Mouse (Mus musculus): ENCODE results near the gene Clns1a.

The Clns1a gene

DNA sequence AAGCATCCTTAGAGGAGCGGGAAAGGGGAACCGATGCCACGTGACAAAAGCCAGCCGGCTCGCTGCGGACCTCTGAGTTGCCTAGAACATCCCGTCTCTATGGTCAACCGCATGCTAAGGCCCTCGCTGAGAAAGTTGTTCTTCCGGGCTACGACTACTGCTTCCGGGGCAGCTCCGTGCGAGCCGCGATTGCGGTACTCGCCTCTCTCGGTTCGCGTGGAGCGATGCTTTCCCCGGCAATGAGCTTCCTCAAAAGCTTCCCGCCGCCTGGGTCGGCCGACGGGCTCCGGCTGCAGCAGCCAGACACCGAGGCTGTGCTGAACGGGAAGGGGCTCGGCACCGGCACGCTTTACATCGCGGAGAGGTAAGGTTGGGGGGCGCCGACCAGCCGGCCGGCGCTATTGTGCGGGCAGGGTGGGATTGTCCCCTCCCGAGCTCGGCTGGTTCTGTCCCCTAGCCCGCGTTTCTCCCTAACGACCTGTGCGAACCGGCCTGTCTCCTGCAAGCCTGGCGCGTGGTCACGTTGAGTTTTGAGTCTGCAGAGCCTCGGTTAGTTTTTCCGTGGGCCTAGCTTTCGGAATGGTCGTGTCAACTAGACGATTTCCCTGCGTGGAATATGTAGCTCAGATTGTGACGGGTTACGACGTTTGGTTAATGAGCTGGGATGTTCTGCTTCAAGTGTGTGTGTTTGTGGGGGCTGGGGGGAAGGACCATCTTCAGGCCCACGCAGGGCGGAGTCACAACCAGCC lies at the start of gene Clns1a:
Gene Clns1a, plus strand, starts transcription at position 129 of the 749 bp plus-strand sequence.
- peak; percentile 89 for DNase-seq

DNA sequence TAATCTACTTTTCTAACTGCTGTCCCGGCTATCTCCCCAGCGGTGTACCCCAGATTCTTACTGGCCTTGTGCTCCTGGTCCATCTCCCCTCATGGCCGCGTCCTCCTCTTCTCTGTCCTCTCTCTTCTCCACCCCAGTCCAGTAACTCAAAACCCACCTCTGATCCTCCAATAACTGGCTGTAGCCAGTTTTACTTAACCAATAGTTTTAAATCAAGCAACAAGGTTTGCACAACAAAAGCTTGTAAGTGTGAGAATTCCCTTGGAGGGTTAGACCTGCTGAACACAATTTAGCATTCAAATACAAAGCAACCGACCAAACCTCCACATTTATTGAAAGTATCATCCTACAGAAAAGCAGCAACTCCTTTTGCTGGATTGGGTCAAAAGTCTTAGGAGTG lies 48.8 kb upstream of the Clns1a start:
- no peak for DNase-seq

DNA sequence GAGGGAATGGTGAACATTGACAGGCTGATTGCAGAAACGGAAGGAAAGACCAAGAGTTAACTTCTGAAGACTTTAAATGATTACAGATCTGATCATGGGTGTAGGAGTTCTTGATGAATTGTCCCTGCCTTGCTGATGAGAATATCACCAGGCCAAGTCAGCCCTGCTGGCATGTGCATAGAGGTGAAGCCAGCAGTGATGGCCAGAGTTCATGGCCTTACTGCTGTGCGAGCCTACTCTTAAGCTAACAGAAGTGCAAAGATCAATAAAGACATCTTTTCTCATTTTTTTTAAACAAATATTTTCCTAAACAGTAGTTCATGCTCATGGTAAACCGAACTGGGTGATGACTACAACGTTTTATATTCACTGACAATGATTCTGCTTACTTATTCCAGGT lies 45.7 kb upstream of the Clns1a start:
- DNase-seq: no peak

DNA sequence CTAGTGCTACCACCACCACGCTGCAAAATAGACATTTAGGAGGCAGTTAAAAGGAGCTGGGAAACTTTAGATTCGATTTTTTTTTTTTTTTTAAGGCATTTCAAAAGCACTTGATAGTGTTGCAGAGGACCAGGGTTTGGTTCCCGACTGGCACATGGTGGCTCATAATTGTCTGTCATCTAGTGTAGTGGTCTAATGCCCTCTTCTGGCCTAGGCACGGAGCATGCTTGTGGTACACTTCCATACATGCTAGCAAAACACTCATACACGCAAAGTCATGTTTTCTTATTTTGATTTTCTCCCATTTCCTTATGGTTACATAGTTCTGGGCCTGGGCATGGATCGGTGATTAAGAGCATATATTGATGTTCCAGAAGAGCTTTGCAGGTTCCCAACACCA lies 40.3 kb upstream of the Clns1a start:
- no peak for DNase-seq

DNA sequence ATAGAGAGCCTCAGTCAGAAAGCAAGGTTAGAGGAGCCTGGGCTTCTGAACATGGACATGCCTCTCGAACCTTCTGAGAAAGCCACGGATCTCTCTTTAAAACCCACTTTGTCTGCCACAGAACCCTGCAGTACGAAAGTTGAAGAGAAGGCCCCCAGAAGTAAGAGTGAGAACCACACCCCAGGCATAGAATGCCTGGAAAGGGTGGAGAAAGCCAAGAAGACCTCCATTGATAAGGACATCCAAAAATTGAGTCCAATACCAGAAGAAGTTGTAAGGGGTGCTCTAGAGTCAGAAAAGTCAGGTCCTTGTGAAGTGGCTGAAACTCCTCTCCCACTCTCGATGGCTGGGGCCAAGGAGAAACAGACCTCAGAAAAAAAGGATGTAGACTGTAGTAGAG lies 34.8 kb upstream of the Clns1a start:
- no peak for DNase-seq

DNA sequence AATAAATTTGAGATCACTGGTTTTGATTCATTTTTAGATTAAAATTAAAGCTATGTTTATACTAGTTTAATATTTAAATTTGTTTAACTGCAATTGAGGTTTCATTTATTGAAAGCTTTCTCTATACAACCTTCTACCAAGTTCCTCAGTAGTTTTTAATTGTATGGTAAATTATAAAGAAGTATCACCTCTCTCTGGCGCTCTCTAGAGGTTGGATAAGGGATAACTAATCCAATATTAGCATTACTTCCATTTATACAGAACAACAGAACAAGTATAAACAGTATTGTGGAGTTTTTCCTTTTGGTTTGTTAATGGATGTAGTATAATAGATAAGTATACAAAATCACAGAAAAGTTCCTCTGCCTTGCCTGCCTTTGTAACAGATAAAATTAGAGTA lies 17.2 kb upstream of the Clns1a start:
- no peak for DNase-seq

DNA sequence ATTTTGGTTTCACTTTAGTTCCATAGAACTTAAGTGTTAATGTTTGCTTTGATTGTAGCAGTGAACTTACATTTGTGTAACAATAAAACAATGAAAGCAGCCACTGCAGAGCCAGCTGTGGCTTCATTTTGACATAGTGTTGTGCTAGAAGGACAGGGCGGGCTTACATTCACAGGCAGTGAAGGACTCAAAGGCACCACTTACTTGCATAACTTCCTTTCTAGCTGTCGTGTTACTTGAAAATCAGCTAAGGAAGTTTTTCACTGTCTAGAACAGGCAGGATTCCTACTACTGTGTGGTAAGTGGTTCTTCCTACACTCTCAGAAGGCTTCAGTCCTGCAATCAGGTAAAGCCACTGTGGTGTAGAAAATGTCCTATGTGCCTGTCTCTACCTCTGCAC lies 8.6 kb upstream of the Clns1a start:
- DNase-seq: no peak

DNA sequence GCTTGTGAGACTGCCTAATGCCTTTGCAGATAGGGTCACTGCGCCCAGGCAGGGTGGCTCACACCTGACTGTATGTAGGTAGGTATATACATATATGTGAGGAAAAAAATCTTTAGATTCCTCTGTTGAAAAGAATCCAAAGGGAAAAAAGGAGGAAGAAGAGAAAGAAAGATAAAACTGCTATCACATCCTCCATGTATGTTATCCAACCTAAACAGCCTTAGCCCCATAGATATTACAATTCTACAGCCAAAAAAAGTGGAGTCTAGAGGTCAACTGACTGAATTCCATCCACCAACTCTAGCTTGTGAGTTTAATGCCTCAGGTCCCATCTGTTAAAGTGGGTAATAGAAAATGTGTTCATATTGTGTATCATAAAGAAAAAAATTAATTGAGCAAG lies 993 bp upstream of the Clns1a start:
- no peak for DNase-seq

DNA sequence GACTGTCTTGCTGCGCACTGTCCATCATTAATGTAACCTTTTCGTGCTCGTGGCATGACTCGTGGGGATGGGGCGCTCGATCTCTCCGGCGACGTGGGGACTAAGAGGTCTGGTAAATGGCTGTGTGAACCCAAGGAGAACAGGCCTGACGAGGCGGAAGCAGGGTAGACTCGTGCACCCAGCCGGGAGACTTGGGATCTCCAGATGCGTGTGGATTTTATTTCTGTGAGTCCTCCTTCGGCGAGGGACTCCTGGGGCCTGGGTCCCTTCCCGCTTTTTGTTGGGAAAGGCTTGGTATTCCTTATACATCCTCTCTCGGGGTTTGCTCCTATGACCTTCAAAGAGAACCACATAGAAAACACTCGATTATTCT lies 315 bp upstream of the Clns1a start:
- no peak for DNase-seq

DNA sequence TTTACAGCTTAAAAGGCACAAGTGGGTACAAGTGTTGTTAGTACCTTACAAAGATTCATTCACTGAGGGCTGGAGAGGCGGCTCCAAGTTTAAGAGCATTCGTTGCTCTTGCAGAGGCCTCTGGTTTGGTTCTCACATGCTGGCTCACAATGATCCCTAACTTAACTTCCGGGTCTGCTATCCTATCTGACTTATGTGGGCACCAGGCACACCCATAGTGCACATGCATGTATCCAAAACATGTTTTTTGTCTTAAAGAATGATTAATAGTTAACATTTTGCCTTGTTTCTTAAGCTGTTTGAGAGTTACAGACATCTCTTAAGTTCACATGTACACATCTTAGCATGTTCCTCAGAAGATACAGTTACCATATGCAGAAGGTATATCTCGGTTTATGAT lies 3.7 kb downstream of the Clns1a start:
- no peak for DNase-seq

DNA sequence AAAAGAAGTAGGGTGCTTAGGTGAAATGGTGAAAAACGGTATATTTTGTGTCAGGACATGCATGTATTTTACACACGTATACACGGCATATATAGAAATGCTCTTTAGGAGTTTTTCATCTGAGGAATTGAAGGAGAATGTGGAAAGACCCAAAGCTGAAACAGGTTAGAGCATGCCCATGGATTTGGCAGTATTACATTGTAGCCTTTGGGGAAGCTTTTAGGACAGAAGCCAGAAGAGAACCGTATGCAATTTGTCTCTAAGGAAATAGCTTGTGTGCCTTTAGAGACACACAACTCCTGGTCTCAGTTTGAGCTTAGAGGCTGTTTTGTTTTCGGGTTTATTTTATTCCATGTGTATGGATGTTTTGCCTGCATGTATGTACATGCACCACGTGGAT lies 4.7 kb downstream of the Clns1a start:
- no peak for DNase-seq

DNA sequence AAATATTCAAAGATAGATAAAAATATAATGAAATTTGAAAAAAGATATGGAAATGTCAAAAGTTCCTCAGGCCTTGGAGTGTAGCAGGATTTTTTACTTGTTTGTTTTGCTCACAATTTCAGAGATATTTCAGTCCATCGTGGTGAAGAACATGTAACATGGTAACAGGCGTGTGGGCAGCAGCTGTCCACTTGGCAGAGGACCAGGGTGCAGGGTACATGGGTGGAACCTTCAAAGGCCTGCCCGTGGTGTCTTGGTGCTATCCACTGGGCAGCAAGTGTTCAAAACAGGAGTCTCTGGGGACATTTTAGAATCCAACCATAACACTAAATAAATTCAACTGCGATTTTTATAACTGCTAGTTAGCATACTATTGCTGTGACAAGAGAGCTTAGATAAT lies 10.7 kb downstream of the Clns1a start:
- DNase-seq: no peak

DNA sequence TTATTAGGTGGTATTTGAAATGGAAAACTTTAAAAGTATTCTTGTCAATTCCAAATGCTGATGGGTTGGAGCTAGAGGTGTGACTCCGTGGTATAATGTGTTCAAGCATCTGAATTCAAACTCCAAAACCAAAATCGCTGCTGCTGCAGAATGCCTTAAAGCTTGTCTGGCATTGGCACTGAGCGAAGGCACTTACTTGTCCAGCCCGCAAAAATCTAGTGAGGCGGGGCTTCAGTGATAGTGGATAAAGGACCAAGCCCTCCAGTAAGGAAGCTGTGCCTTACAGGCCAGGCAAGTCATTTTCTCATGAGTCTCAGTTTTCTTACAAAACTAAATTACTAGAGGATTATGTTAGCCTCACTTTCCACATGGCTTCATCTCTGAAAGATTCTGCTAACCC lies 11.4 kb downstream of the Clns1a start:
- DNase-seq: no peak

DNA sequence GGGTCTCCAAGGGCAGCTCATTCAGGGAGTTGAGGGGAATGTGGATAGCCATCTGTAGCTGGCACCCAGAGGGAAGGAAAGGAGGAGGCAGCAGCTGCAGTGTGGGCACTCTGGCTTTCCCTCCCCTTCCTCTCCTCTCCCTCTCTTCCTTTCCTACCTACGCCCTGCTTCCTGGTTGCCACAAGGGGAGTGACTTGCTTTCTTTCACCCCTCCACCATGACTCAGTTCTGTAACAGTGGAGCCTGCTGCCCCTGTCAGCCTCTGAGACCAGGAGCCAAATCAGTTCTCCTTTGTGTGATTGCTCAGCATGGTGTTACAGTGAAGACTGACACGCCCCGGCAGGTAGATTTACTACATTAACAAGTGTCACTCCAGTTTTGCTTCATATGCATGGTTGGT lies 12.8 kb downstream of the Clns1a start:
- no peak for DNase-seq

DNA sequence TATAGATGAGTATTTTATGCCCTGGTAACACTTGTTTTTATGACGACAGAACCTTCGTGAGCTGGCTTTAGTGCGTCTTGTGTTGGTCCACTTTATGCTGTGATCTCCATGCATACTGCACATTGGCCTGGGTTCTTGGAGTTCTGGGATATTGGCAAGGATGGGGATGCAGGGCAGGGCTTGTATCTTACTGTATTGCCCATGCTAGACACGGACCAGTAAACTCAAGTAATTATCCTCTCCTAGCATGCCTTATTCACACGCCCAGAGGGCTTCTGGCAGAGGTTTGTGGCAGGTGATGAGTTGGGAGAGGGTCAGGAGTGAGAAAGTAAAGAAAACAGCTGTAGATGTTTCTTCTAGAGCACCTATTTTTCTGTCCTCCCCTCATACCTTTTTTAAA lies 18.2 kb downstream of the Clns1a start:
- DNase-seq: no peak

DNA sequence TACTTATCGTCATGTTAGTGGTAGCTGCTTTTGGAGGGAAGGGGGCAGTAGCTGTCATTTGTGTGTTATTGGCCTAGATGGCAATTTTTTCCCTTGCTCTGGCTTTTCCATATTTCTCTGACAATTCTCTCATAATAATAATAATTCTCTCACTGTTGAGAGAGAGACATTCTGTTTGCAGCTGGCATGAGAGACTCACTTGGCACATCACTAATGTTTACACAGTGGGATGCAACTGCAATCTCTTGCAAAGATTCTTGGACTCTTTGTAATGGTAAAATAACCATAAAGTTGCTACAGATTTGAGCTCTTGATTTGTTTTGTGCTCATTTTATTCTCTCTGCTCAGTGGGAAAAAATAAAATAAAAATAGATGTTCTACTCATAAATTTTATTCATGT lies 20.9 kb downstream of the Clns1a start:
- DNase-seq: no peak

DNA sequence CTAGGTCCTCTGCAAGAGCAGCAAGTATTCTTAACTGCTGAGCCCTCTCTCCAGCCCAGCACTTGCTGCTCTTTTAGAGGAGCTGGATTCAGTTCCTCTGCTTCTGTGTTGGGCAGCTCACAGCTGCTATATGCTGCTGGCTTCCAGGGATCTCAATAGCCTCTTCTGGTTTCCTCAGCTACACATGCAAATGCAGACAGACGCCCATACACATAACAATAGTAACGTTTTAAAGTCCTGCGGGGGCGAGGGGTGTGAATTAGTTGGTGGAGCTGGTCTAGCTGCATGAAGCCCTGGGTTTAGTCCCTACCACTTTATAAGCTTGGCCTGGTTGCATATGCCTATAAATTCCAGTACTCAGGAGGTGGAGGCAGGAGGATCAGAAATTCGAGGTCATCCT lies 22.6 kb downstream of the Clns1a start:
- no peak for DNase-seq

DNA sequence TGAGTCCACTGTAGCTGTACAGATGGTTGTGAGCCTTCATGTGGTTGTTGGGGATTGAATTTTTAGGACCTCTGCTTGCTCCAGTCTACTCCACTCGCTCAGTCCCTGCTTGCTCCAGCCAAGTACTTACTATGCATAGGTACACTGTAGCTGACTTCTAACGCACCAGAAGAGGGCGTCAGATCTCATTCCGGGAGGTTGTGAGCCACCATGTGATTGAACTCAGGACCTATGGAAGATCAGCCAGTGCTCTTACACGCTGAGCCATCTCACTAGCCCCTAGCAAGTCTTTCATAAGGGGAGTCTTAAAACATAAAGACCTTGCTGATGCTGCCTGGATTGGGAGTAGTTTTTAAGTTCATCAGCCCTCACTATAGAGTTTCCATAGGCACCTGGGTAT lies 23.7 kb downstream of the Clns1a start:
- peak; percentile 59 for DNase-seq

DNA sequence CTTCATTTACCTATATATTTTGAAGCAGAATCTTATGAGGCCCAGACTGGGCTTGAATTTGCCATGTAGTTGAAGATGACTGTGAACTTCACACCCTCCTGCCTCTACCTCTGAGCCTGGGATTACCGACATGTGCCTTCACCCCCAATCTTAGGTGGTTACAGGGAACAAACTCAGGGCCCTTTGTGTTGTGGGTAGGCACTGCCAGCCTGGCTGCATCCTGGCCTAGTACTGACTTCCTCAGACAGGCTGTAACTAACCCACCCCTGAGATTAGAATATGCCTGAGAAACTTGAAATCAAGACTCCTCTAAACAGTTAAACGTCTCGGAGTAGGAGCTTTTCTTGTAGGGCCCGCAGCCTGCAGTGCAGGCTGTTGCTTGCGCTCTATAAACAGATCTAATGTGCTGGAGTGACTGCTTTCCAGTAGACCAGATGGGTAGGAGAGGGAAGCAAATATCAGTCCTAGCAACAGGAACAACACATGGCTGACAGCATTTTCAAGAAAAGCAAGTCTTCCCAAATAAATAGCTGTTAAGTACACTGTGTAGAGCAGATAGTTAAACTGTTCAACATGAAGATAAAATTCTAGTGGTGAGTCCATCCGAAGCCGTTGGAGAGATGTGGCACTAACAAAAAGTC lies 26.0 kb downstream of the Clns1a start:
- DNase-seq: peak; percentile 70

DNA sequence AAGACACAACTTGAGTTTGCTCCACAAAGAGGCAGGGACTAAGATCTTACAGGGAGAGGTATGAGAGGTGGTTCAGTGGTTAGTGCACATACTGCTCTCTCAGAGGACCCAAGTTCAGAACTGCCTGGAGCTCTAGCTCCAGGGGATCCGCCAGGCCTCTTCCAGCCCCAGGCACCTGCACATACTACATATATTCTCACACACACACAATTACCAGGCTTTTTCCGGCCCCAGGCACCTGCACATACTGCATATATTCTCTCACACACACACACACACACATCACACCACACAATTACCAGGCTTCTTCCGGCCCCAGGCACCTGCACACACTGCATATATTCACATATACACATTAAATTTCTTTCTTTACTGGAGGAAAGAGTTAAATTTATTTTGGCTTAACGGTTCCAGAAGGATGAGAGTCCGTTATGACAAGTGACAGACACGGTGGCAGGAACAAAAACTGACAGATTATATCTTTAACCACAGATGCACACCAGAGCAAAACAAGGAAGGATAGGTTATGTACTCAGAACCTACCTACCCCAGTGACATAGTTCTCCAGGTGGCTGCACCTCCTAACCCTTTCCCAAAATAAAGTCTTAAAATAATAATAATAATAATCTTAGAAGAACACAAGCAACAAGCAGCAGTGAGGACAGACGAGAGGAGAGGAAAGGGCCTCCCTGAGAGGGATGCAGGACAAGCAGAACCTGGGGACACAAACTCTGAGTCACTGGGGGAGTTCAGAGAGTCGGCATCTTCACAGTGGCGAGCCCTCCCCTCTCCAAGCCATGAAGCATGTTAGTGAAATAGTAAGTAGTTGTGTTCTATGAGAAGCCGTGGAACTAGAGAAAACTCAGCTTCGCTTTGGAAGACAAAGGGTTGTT lies 27.5 kb downstream of the Clns1a start:
- DNase-seq: peak; percentile 76

DNA sequence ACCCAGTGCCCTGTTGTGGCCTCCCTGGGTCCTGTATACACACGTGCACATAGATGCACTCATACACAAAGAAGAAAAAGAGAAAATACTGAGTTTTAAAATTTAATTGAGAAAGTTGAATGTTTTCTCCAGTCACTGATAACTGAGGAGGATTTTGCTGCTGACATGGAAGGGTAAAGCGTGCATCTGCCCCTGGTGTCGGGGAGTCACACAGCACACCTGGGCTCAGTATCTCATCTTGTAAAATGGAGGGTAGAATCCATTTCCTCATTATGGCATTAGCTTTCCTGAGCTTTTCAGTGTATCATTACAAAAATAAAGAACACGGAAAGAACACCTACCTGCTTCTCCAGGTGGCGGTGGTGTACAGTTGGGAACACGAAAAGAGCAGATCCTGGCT lies 29.0 kb downstream of the Clns1a start:
- DNase-seq: no peak

DNA sequence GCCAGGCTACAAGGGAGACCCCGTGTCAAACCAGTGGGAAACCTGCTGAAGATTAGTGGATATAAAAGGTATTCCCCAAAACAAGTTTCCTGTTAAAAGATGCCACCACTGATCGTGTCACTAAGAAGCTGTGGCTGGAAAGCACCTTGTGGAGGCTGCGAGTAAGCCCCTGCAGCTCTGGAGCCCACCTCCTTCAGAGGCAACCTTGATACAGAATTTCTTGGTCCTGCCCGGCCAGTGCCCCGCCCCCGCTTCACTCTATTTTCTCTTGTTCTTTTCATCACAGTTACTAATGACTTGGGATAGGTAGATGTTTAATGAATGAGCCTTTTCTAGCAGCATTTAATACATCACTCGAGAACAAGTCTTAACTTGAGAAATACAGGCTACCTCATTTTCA lies 29.6 kb downstream of the Clns1a start:
- no peak for DNase-seq

DNA sequence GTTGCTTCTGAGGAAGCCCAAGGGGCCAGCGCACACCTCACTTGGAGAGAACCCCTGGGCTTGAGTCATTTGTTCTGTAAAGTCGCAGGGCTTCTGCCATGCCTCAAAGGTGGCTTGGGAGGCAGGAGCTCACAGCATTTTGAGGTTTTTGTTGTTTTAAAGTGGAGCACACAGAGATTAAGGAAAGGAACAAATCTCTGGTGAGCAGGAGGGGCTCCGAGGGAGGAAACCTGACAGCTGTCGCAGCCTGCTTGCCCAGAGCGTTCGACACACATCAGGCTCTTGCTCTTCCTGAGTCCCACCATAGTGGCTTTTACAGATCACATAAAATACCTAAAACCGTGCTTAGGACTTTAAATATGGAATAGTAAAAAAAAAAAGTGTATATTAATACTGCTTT lies 30.3 kb downstream of the Clns1a start:
- DNase-seq: peak; percentile 66
